Mouse (Mus musculus) hindbrain, embryonic 11.5 days (tissue): ENCODE data around the gene Cox7b2. TPM values are rescaled to one million over a fixed set of nuclear protein-coding genes. Genes with fewer than 3 reads are reported as not detected.
"Not testable (repeated sequence)": the region's sequence is repeated elsewhere in the genome, so short reads cannot be mapped to it uniquely, and the experiment has no call there.

ENCODE experiments used
- ATAC-seq: fragments of 200-750 bp; cut with Nextera tagmentation; 2 replicates; pipeline ENCODE4 v1.8.0; 2017; ENCODE audit warnings: mild to moderate bottlenecking, moderate TSS enrichment, moderate library complexity; ENCODE audit not compliant: low FRiP score
- DNase-seq: peaks from one replicate; pipeline ENCODE4 v3.0.0-alpha.2; 2015; ENCODE audit warnings: low spot score
- H3K27ac ChIP-seq: fragments of 300-500 bp; sonication (generic); 2 replicates; pipeline ENCODE4 v1.5.1; 2014; ENCODE audit warnings: mild to moderate bottlenecking, low read depth, low read length
- H3K27me3 ChIP-seq: fragments of 300-500 bp; sonication (generic); 2 replicates; pipeline ENCODE4 v1.6.1; 2014; ENCODE audit warnings: mild to moderate bottlenecking, low read length, moderate library complexity, mixed read lengths; ENCODE audit not compliant: control insufficient read depth, insufficient read depth
- H3K36me3 ChIP-seq: fragments of 300-500 bp; sonication (generic); 2 replicates; pipeline ENCODE4 v1.6.1; 2014; ENCODE audit warnings: mild to moderate bottlenecking, low read length, moderate library complexity, mixed read lengths; ENCODE audit not compliant: control insufficient read depth, insufficient read depth
- H3K4me1 ChIP-seq: fragments of 300-500 bp; sonication (generic); replicated peaks from 2 replicates; pipeline ENCODE4 v1.6.1; 2014; ENCODE audit warnings: low read length, mixed read lengths; ENCODE audit not compliant: control insufficient read depth, insufficient read depth
- H3K4me2 ChIP-seq: fragments of 300-500 bp; sonication (generic); replicated peaks from 2 replicates; pipeline ENCODE4 v1.6.1; 2014; ENCODE audit warnings: mild to moderate bottlenecking, low read depth, low read length
- H3K4me3 ChIP-seq: fragments of 300-500 bp; sonication (generic); 2 replicates; pipeline ENCODE4 v1.5.1; 2014; ENCODE audit warnings: low read depth, low read length
- H3K9ac ChIP-seq: fragments of 300-500 bp; sonication (generic); 2 replicates; pipeline ENCODE4 v1.6.1; 2014; ENCODE audit warnings: low read depth, low read length
- H3K9me3 ChIP-seq: fragments of 300-500 bp; sonication (generic); 2 replicates; pipeline ENCODE4 v1.6.1; 2016; ENCODE audit warnings: low read length; ENCODE audit not compliant: control insufficient read depth
- WGBS: fragments of 180-500 bp; shearing (Covaris S2); extraction: QIAGEN DNeasy Blood & Tissue Kit; methylation state at CpG from one replicate; pipeline ENCODE4 v1.1.7; 2014; 5-methylcytosine and 5-hydroxymethylcytosine counted together
- polyA plus RNA-seq: library from polyadenylated mRNA; unstranded; fragments of >200 nt; fragmentation: Nextera tagmentation; extraction: Ambion mirVana; gene quantifications from 2 replicates; pipeline ENCODE4 v1.2.1, GENCODE M21; 2014

Cox7b2 gene
- polyA plus RNA-seq: not detected in 2 replicates

DNA sequence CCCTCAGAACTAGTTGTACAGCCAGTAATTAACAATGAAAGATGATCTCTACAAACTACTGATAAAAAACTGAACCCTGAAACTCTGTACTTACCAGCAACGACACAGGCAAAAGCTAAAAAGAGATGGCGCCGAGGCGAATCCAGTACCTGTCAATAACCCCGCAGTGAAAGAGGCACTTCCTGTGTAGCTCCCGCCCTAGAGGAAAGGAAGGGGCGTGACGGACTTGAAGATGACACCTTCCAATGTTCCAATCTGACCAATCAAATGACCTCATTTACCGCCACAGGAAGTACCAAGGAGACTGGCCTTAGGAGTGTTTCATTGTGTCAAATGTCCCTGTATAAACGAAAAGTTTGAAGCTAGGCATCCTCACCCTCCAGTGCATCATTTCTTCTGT is at the start of gene Cox7b2:
Cox7b2 (minus strand) TSS at position 127 of the 400 bp plus-strand sequence.
- no peak within 1 kb of the TSS for H3K27ac ChIP-seq
- H3K4me3 ChIP-seq: no peak within 1 kb of the TSS
- H3K4me1 ChIP-seq: no peaks in the 10 kb centered on the region
- no peaks in the 10 kb centered on the region for H3K27me3 ChIP-seq
- WGBS: 91% methylated on average over 10 of the region's 10 CpGs
- no peak for ATAC-seq
- H3K9ac ChIP-seq: no peak within 1 kb of the TSS
- no peak for DNase-seq
- no peaks in the 10 kb centered on the region for H3K9me3 ChIP-seq
- H3K4me2 ChIP-seq: no peak within 1 kb of the TSS
- H3K36me3 ChIP-seq: no peaks in the 10 kb centered on the region

DNA sequence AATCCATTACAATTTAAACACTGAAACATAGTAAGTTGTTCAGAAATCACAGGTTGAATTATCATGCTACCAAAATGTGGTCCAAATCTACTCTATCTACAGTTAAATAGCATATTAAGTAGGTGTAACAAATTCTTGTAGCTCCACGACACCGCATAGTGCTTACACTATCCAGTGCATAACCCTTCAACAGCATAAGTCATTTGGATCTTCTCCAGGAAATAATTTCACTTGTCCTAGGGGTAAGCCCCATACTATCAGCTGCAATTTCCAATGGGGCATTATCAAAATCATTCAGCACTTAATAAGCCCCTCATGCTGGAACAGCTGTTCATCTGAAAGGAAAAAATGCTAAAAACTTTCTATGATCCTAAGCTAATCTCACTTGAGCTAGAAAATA is 47.3 kb upstream of the Cox7b2 start:
- no peak overlapping the region for H3K27ac ChIP-seq
- H3K27me3 ChIP-seq: no peaks in the 10 kb centered on the region
- H3K4me3 ChIP-seq: no peak overlapping the region
- ATAC-seq (no peak), DNase-seq (no peak)
- H3K9ac ChIP-seq: no peak overlapping the region
- no peak overlapping the region for H3K4me2 ChIP-seq
- WGBS: 92% methylated on average over 2 of the region's 2 CpGs
- no peaks in the 10 kb centered on the region for H3K36me3 ChIP-seq
- no peaks in the 10 kb centered on the region for H3K4me1 ChIP-seq
- no peaks in the 10 kb centered on the region for H3K9me3 ChIP-seq

DNA sequence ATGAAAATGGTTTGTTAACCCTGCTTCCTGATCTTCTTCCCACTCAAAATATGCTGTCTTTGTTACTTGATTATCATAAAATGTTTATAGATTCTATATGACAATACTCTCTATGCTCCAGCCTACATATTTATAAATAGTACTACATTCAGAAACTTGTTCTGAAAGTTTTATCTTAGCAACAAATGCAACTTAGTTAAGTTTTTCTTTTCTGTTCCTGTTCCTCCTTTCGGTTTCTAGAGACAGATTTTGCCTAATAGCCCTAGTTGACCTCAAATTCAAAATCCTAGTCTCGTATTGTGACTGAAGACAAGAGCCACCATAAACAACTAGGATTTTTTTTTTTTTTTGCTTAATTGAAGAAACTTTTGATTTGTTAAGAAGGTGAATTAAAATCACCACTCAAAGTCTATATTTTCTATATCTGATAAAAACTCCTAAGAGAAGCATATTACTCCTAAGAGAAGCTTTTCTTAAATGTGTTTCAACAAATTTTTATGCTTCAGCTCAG is 45.8 kb upstream of the Cox7b2 start:
- no peaks in the 10 kb centered on the region for H3K27me3 ChIP-seq
- no peaks in the 10 kb centered on the region for H3K36me3 ChIP-seq
- no peaks in the 10 kb centered on the region for H3K4me1 ChIP-seq
- H3K27ac ChIP-seq: no peak overlapping the region
- H3K9me3 ChIP-seq: no peaks in the 10 kb centered on the region
- ATAC-seq (no peak), DNase-seq (no peak)
- WGBS: 84% methylated on average over 2 of the region's 2 CpGs
- no peak overlapping the region for H3K9ac ChIP-seq
- no peak overlapping the region for H3K4me2 ChIP-seq
- H3K4me3 ChIP-seq: no peak overlapping the region

DNA sequence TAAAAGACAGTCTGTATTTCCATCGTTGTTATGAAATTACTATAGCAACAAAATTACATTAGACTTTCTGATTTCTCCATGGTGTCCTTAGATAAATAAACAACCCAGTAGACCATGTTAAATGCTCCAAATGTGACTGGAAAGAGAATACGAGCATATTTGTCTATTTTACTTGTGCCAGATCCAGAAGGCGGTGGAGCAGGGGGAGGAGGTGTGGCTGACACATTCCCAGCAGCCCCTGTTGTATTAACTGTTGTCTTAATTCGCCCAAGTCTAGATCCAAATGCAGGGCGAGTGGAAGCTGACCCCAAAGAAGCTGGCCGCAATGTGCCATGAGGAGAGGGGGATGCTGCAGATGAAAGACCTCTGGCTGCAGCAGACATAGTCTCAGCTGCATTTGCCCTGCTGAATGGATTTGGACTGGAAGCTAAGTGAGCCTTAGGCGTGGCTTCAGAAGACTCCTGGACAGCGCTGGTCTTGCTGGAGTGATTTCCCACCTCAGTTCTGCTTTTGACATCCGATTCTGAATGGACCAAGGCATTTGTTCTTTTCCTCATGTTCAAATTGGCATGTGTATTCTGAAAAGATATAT is 23.7 kb upstream of the Cox7b2 start:
- Histone ChIP-seq H3K4me2 (no peak overlapping the region), H3K36me3 (no peaks in the 10 kb centered on the region), H3K9ac (no peak overlapping the region), H3K9me3 (no peaks in the 10 kb centered on the region), H3K27me3 (no peaks in the 10 kb centered on the region), H3K4me1 (no peaks in the 10 kb centered on the region), H3K4me3 (no peak overlapping the region), H3K27ac (no peak overlapping the region)
- DNase-seq (no peak), ATAC-seq (no peak)
- 82% methylated on average over 9 of the region's 9 CpGs for WGBS

DNA sequence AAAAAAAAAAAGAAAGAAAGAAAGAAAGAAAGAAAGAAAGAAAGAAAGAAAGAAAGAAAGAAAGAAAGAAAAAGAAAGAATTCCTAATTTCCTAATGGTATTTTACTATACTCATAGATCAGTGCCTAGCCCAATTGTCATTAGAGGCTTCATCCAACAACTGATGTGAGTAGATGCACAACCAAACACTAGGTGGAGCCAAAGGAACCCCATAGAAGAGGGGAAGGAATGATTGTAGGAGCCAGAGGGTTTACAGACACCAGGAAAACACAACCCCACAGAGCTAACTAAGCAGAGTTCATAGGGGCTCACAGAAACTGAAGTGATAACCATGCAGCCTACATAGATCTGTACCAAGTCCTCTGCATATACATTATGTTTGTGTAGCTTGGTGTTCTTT is 2.5 kb downstream of the Cox7b2 start:
- no peaks in the 10 kb centered on the region for H3K27me3 ChIP-seq
- no peaks in the 10 kb centered on the region for H3K4me1 ChIP-seq
- H3K9me3 ChIP-seq: no peaks in the 10 kb centered on the region
- DNase-seq (peak; percentile 5), ATAC-seq (no peak)
- H3K9ac ChIP-seq: no peak overlapping the region
- H3K36me3 ChIP-seq: no peaks in the 10 kb centered on the region
- H3K27ac ChIP-seq: no peak overlapping the region
- no peak overlapping the region for H3K4me2 ChIP-seq
- H3K4me3 ChIP-seq: no peak overlapping the region

GRCm38 (mm10) chr5:71525486-71525885 is 22.5 kb downstream of the Cox7b2 start:
- H3K4me3 ChIP-seq, H3K4me2 ChIP-seq, H3K27me3 ChIP-seq, H3K4me1 ChIP-seq, H3K27ac ChIP-seq, H3K9ac ChIP-seq, DNase-seq, H3K9me3 ChIP-seq, H3K36me3 ChIP-seq, ATAC-seq: not testable (repeated sequence)
- 70% methylated on average over 7 of the region's 15 CpGs for WGBS

DNA sequence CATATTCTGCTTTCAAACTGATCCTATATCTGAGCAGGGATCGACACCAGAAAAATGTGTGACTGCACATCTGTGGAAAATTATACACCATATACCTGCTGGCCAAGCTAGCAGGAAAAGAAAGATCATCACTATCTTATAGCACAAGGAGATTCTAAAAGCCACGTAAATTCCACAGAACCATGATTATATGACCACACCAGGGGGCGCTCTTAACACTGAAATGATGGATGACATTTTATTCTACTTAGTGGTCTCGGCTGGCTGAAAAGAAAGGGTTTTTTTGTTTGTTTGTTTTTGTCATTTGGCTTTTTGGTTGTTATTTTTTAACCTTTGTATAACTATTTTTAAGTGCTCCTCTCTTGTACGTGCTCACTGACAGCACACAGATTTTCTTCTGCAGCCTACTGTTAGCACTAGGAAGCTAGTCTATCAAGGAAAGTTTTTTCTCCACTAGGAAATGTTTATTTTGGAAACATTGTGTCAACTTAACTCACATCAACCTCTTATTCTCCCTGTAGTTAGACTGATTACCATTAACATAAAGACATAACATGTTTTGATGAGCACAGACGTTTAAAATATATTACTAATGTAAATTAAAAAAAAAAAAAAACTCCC is 45.8 kb downstream of the Cox7b2 start:
- no peak overlapping the region for H3K9ac ChIP-seq
- no peak overlapping the region for H3K27ac ChIP-seq
- H3K4me2 ChIP-seq: no peak overlapping the region
- H3K9me3 ChIP-seq: no peaks in the 10 kb centered on the region
- no peaks in the 10 kb centered on the region for H3K36me3 ChIP-seq
- no peaks in the 10 kb centered on the region for H3K27me3 ChIP-seq
- H3K4me1 ChIP-seq: no peaks in the 10 kb centered on the region
- WGBS: 27% methylated on average over 6 of the region's 6 CpGs
- ATAC-seq: peak; percentile 40
- peak; percentile 83 for DNase-seq
- no peak overlapping the region for H3K4me3 ChIP-seq

- Histone ChIP-seq H3K4me3 (no peak overlapping the region), H3K4me2 (no peak overlapping the region), H3K9ac (no peak overlapping the region), H3K27me3 (no peaks in the 10 kb centered on the region), H3K27ac (no peak overlapping the region), H3K36me3 (no peaks in the 10 kb centered on the region), H3K4me1 (no peaks in the 10 kb centered on the region), H3K9me3 (no peaks in the 10 kb centered on the region)
- DNase-seq: no peak
- ATAC-seq: no peak
- 62% methylated on average over 5 of the region's 5 CpGs for WGBS
Observed at GRCm38 (mm10) chr5:71495621-71496020, 52.4 kb downstream of the Cox7b2 start.

- no peak for DNase-seq
- Histone ChIP-seq H3K27me3 (no peaks in the 10 kb centered on the region), H3K9ac (no peak overlapping the region), H3K36me3 (no peaks in the 10 kb centered on the region), H3K9me3 (no peaks in the 10 kb centered on the region), H3K4me2 (no peak overlapping the region), H3K4me1 (no peaks in the 10 kb centered on the region), H3K4me3 (no peak overlapping the region), H3K27ac (no peak overlapping the region)
- no peak for ATAC-seq
- 57% methylated on average over 3 of the region's 3 CpGs for WGBS
Observed at GRCm38 (mm10) chr5:71456957-71457356, 91.0 kb downstream of the Cox7b2 start.
